Mouse (Mus musculus): Measurements from ENCODE around the gene Gdf9.

- no peak for TF ChIP-seq GATA1 (IDR thresholded peaks at IDR 0.05; ENCODE audit: borderline replicate concordance, low read length)
- TF ChIP-seq FLI1 (IDR thresholded peaks at IDR 0.05; ENCODE audit: low read length), result no peak
Observed at GRCm38 (mm10) chr11:53451361-53451760, 20.5 kb downstream of the Gdf9 start.
